Mouse (Mus musculus) lung, postnatal 0 days (tissue): Measurements from ENCODE around the gene Rps6kc1. TPM values are rescaled to one million over a fixed set of nuclear protein-coding genes. Genes with fewer than 3 reads are reported as not detected.

Source experiments
- ATAC-seq: fragments of 200-750 bp; cut with Nextera tagmentation; 2 replicates; pipeline ENCODE4 v1.8.0; 2017; ENCODE audit warnings: moderate library complexity
- DNase-seq: peaks from one replicate; pipeline ENCODE4 v3.0.0-alpha.2; 2016; ENCODE audit warnings: low spot score
- H3K27ac ChIP-seq: fragments of 300-500 bp; sonication (generic); 2 replicates; pipeline ENCODE4 v1.5.1; 2014; ENCODE audit warnings: antibody characterized with exemption, mild to moderate bottlenecking, low read length, mixed read lengths
- H3K27me3 ChIP-seq: fragments of 300-500 bp; sonication (generic); replicated peaks from 2 replicates; pipeline ENCODE4 v1.6.1; 2014; ENCODE audit warnings: low read length, mixed read lengths; ENCODE audit not compliant: insufficient read depth
- H3K36me3 ChIP-seq: fragments of 300-500 bp; sonication (generic); 2 replicates; pipeline ENCODE4 v1.6.1; 2014; ENCODE audit warnings: low read length, mixed read lengths; ENCODE audit not compliant: insufficient read depth
- H3K4me1 ChIP-seq: fragments of 300-500 bp; sonication (generic); 2 replicates; pipeline ENCODE4 v1.6.1; 2014; ENCODE audit warnings: antibody characterized with exemption, low read depth, low read length, mixed read lengths; ENCODE audit not compliant: insufficient read depth
- H3K4me2 ChIP-seq: fragments of 300-500 bp; sonication (generic); replicated peaks from 2 replicates; pipeline ENCODE4 v1.6.1; 2014; ENCODE audit warnings: low read depth, mild to moderate bottlenecking, low read length, moderate library complexity, mixed read lengths
- H3K4me3 ChIP-seq: fragments of 300-500 bp; sonication (generic); 2 replicates; pipeline ENCODE4 v1.5.1; 2014; ENCODE audit warnings: low read depth, low read length
- H3K9ac ChIP-seq: fragments of 300-500 bp; sonication (generic); replicated peaks from 2 replicates; pipeline ENCODE4 v1.6.1; 2014; ENCODE audit warnings: low read depth, mild to moderate bottlenecking
- H3K9me3 ChIP-seq: fragments of 300-500 bp; sonication (generic); 2 replicates; pipeline ENCODE4 v1.6.1; 2016; ENCODE audit warnings: low read length, mixed read lengths
- CTCF ChIP-seq: IDR thresholded peaks from 2 replicates; pipeline ENCODE4 v1.5.1; 2016; ENCODE audit warnings: antibody characterized with exemption, mild to moderate bottlenecking
- EP300 ChIP-seq: IDR thresholded peaks from 2 replicates; pipeline ENCODE4 v1.6.1; 2016; ENCODE audit warnings: antibody characterized with exemption, mild to moderate bottlenecking, control low read depth
- WGBS: fragments of 180-500 bp; shearing (Covaris S2); extraction: QIAGEN DNeasy Blood & Tissue Kit; methylation state at CpG from one replicate; pipeline ENCODE4 v1.1.7; 2014; 5-methylcytosine and 5-hydroxymethylcytosine counted together
- polyA plus RNA-seq: library from polyadenylated mRNA; unstranded; fragments of >200 nt; fragmentation: Nextera tagmentation; extraction: Ambion mirVana; gene quantifications from 2 replicates; pipeline ENCODE4 v1.2.1, GENCODE M21; 2015

Rps6kc1 gene
- polyA plus RNA-seq, 1 experiment from 2014 or later = 8.5 TPM

DNA sequence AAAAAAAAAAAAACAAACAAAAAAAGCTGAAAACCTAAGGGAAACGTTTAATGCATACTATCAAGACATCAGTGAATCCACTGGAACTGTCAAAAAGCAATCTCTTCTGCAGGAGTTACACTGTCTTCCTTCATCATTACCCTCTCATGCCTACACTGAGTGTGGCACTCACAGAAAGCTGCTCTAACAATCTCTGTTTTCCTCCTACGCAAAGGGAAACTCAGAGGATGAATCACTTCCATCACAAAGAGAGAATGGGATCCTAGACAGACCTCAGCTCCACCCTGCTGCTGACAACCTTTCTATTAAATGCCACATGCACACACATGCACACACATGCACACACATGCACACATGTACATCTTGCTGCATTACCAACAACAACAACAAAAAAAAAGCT lies 75.5 kb downstream of the Rps6kc1 start:
- Histone ChIP-seq H3K27ac (no peak overlapping the region), H3K4me3 (no peak overlapping the region), H3K4me2 (no peak overlapping the region), H3K9me3 (no peaks in the 10 kb centered on the region), H3K36me3 (no peaks in the 10 kb centered on the region), H3K9ac (no peak overlapping the region), H3K27me3 (no peaks in the 10 kb centered on the region), H3K4me1 (no peaks in the 10 kb centered on the region)
- DNase-seq (no peak), ATAC-seq (no peak)
- 66% methylated on average over 2 of the region's 2 CpGs for WGBS
- no peak for TF ChIP-seq CTCF
- TF ChIP-seq EP300 = no peak

GRCm38 (mm10) chr1:190834201-190834907 lies 77.2 kb downstream of the Rps6kc1 start:
- Histone ChIP-seq H3K27ac (no peak overlapping the region), H3K36me3 (0 out of 2 replicates have a peak, but pooled peaks cover 4% of the 10 kb centered on the region), H3K27me3 (no peaks in the 10 kb centered on the region), H3K9ac (no peak overlapping the region), H3K9me3 (no peaks in the 10 kb centered on the region), H3K4me1 (no peaks in the 10 kb centered on the region), H3K4me3 (no peak overlapping the region), H3K4me2 (no peak overlapping the region)
- 70% methylated on average over 7 of the region's 7 CpGs for WGBS
- ATAC-seq = no peak
- no peak for TF ChIP-seq CTCF
- TF ChIP-seq EP300 = no peak
- peak; percentile 41 for DNase-seq

DNA sequence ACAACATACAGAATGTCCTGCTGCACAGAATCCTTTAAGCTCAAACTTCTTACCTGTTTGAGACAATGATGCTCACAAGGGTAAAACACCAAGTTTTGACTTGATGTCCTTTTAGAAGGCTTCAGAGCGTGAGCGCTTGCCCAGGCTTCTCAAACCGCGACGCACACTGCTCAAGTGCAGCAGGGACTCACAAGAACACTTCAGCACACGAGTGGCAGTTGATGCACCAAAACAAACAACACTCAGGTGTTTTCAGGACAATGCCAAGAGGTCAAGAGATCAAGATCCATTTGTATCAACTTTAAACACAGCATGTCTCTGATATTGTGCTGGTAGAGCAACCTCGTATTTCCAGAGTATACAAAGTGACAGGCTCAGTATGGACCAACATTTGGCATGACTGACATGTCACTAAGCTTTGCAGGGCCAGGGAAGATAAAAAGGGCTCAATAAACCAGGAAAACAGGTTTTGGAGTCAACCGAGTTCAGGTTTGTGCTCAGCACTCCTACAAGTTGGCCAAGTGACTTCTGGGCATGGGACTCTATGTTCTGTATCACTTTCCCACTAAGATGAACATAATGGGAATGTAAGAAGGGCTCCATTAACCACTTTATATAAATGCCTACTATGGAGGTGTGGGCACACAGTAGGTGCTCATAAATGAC lies 78.5 kb downstream of the Rps6kc1 start:
- 59% methylated on average over 8 of the region's 8 CpGs for WGBS
- no peak overlapping the region for H3K4me3 ChIP-seq
- H3K9ac ChIP-seq = no peak overlapping the region
- no peaks in the 10 kb centered on the region for H3K4me1 ChIP-seq
- no peak for TF ChIP-seq CTCF
- no peak for TF ChIP-seq EP300
- H3K36me3 ChIP-seq = 0 out of 2 replicates have a peak, but pooled peaks cover 4% of the 10 kb centered on the region
- ATAC-seq (peak; percentile 66), DNase-seq (peak; percentile 58)
- H3K27ac ChIP-seq = no peak overlapping the region
- no peak overlapping the region for H3K4me2 ChIP-seq
- H3K27me3 ChIP-seq = no peaks in the 10 kb centered on the region
- H3K9me3 ChIP-seq = no peaks in the 10 kb centered on the region

DNA sequence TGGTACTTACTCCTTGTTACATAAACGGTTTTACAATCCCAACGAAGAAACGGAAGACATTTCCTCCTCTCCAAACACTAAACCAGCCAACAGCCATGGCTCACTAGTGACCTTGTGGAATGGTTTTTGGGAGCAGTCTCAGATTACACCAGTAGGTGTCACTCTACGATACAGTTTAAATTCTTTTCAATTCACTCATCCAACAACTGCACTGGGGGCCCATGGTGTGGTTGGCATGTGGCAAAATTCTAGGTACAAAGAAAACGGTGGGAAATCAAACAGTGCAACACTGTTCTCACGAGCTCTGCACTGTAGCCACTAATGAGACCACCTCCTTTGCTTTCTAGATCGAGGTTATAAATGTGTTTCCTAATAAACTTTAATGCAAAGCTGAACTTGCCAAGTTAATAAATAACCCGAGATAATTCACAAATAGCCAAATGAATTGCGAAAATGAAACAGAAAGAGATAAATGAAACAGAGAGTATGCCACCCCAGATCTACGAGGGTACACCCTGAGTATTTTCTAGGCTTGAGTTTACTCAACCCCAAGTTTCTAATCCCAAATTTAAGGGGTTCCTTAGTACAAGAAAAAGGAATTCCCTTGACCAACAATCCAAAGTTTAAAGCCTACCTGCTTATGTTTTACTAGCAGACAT lies 79.6 kb downstream of the Rps6kc1 start:
- no peaks in the 10 kb centered on the region for H3K4me1 ChIP-seq
- 0 out of 2 replicates have a peak, but pooled peaks cover 8% of the 10 kb centered on the region for H3K36me3 ChIP-seq
- 36% methylated on average over 10 of the region's 10 CpGs for WGBS
- H3K9me3 ChIP-seq = no peaks in the 10 kb centered on the region
- no peaks in the 10 kb centered on the region for H3K27me3 ChIP-seq
- no peak overlapping the region for H3K27ac ChIP-seq
- no peak overlapping the region for H3K9ac ChIP-seq
- H3K4me3 ChIP-seq = no peak overlapping the region
- ATAC-seq (peak; percentile 47; the same call in 1 of the 2 replicates), DNase-seq (peak; percentile 77)
- no peak overlapping the region for H3K4me2 ChIP-seq
- TF ChIP-seq CTCF (peak; percentile 76), EP300 (no peak)

DNA sequence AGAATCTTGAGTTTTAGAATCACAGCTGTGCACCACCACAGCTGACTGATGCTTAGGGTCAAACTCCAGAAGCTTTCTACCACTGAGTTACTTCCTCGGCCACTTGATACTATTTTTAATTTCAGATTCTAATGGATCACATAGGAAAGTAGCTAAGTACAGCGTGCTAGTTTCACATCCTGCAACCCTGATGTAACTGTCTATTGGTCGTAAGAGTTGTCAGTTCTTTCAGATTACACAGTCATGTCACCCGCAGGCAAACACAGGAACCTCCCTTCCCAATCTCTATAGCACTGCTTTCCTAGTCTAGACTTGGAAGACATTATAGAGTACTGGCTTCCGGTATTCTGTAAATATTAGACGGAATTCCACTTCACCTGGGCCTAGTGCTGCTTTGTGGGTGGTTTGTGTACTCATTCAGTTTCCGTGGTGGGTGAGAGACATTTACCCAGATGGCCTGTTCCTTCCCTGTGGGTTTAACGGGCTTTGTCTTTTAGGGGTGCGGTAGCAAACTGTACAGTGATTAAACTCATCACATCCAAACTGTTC lies 85.0 kb downstream of the Rps6kc1 start:
- WGBS = 61% methylated on average over 9 of the region's 9 CpGs
- Histone ChIP-seq H3K27ac (no peak overlapping the region), H3K9ac (no peak overlapping the region), H3K9me3 (no peaks in the 10 kb centered on the region), H3K36me3 (0 out of 2 replicates have a peak, but pooled peaks cover 8% of the 10 kb centered on the region), H3K4me2 (no peak overlapping the region), H3K4me3 (no peak overlapping the region), H3K27me3 (no peaks in the 10 kb centered on the region), H3K4me1 (no peaks in the 10 kb centered on the region)
- TF ChIP-seq CTCF = no peak
- TF ChIP-seq EP300 = peak; percentile 29; the same call in 1 of the 2 replicates
- peak; percentile 68 for ATAC-seq
- DNase-seq = peak; percentile 33

GRCm38 (mm10) chr1:190823745-190824144 lies 87.8 kb downstream of the Rps6kc1 start:
- DNase-seq (no peak), ATAC-seq (no peak)
- Histone ChIP-seq H3K9me3 (no peaks in the 10 kb centered on the region), H3K36me3 (0 out of 2 replicates have a peak, but pooled peaks cover 4% of the 10 kb centered on the region), H3K27me3 (no peaks in the 10 kb centered on the region), H3K4me2 (no peak overlapping the region), H3K27ac (no peak overlapping the region), H3K4me3 (no peak overlapping the region), H3K9ac (no peak overlapping the region), H3K4me1 (no peaks in the 10 kb centered on the region)
- 91% methylated on average over 4 of the region's 4 CpGs for WGBS
- TF ChIP-seq EP300 (no peak), CTCF (no peak)
